Mouse (Mus musculus): ENCODE data around the gene Arhgap21.

The Arhgap21 gene

DNA sequence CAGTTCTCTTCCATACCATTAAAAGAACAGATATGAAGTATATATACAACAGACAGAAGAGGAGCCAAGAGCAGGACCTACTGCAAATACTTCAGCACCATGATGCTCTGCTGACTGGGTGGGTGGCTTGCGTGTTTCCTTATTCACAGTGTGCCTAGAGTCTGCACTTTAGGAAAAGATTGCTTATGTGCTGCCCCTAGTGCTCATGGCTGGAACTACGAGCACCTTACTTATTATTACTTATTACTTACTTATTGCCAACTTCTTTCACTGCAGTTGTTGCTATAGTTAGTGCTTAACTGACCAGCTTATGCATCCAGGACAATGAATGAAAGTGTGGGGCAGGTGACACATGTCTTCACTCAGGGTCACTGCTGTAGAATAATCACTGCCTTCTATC is 154.7 kb downstream of the Arhgap21 start:
- intact Hi-C loops (cut with DNase I) = no loop called here

DNA sequence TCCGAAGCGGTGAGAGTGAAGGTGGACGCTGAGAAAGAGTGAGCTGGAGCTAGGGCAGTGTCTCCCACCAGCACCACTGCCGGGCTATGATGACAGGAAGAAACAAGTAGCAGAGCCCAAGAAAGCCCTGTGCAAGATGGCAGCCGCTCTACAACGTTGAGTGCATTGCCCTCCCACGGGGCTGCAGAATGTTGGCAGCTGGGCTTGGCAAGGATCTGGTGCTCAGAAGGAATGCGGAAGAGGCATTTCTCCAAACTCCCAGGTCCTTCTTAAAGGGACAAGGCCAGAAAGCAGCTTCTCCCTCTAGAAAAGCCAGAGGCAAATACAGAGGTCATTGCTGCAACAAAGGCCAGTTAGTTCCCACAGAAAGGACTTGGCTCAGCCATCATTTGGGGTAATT is 157.2 kb downstream of the Arhgap21 start:
- intact Hi-C loops (cut with DNase I) = no loop called here

DNA sequence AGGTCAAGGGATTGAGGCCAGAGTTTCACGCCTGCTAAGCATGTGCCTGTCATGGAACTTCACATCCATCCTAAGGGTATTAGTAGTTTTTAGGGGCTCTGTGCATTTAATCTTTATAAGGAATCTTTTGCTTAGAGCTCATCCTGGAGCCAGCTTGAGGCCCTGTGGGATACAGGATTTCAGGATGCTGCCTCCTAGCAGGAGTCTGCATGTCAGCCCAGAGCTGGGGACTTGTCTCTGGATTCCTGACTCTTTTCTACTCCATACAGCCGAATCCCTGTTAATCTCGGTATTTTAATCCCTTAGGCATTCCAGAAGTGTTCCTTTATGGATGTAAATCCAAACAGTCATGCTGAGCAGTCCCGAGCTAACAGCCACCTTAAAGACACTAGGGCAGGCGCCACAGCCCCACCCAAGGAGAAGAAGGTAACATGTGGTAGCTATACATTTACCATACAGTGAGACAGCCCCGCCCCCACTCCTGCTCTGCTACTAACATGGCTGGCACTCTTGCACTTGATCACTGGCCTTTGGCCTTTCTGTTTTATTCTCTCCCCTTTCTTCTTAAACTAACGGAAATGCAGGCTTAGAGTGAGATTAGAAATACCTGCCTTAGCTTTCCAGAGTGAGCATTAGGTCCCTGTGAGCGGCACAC is 167.3 kb downstream of the Arhgap21 start:
- intact Hi-C loops (cut with DNase I) = no loop called here

Measured in adrenal gland (tissue).